Mouse (Mus musculus) hindbrain, postnatal 0 days (tissue): ENCODE results near the gene Alox12b. TPM values are rescaled to one million over a fixed set of nuclear protein-coding genes. Genes with fewer than 3 reads are reported as not detected.

Source experiments
- ATAC-seq: fragments of 200-750 bp; cut with Nextera tagmentation; 2 replicates; pipeline ENCODE4 v1.8.0; 2017; ENCODE audit warnings: mild to moderate bottlenecking, moderate TSS enrichment, moderate library complexity
- DNase-seq: peaks from one replicate; pipeline ENCODE4 v3.0.0-alpha.2; 2015; ENCODE audit warnings: low spot score
- H3K27ac ChIP-seq: fragments of 300-500 bp; sonication (generic); 2 replicates; pipeline ENCODE4 v1.5.1; 2014; ENCODE audit warnings: mild to moderate bottlenecking
- H3K27me3 ChIP-seq: fragments of 300-500 bp; sonication (generic); 2 replicates; pipeline ENCODE4 v1.6.1; 2014; ENCODE audit warnings: low read length, mixed read lengths; ENCODE audit not compliant: insufficient read depth
- H3K36me3 ChIP-seq: fragments of 300-500 bp; sonication (generic); 2 replicates; pipeline ENCODE4 v1.6.1; 2014; ENCODE audit warnings: low read length, mixed read lengths; ENCODE audit not compliant: insufficient read depth
- H3K4me1 ChIP-seq: fragments of 300-500 bp; sonication (generic); 2 replicates; pipeline ENCODE4 v1.6.1; 2014; ENCODE audit warnings: antibody characterized with exemption, low read length, mixed read lengths; ENCODE audit not compliant: insufficient read depth
- H3K4me2 ChIP-seq: fragments of 300-500 bp; sonication (generic); 2 replicates; pipeline ENCODE4 v1.6.1; 2014; ENCODE audit warnings: low read depth, mild to moderate bottlenecking, low read length, moderate library complexity, mixed read lengths
- H3K4me3 ChIP-seq: fragments of 300-500 bp; sonication (generic); 2 replicates; pipeline ENCODE4 v1.5.1; 2014; ENCODE audit warnings: low read length
- H3K9ac ChIP-seq: fragments of 300-500 bp; sonication (generic); replicated peaks from 2 replicates; pipeline ENCODE4 v1.6.1; 2014; ENCODE audit warnings: mild to moderate bottlenecking, low read length, moderate library complexity, mixed read lengths
- H3K9me3 ChIP-seq: fragments of 300-500 bp; sonication (generic); 2 replicates; pipeline ENCODE4 v1.6.1; 2016; ENCODE audit warnings: low read length, mixed read lengths
- CTCF ChIP-seq: IDR thresholded peaks from 2 replicates; pipeline ENCODE4 v1.5.1; 2016; ENCODE audit warnings: antibody characterized with exemption, control low read depth, low read depth
- WGBS: fragments of 180-500 bp; shearing (Covaris S2); extraction: QIAGEN DNeasy Blood & Tissue Kit; methylation state at CpG from one replicate; pipeline ENCODE4 v1.1.7; 2014; 5-methylcytosine and 5-hydroxymethylcytosine counted together
- polyA plus RNA-seq: library from polyadenylated mRNA; unstranded; fragments of >200 nt; fragmentation: Nextera tagmentation; extraction: Ambion mirVana; gene quantifications from 2 replicates; pipeline ENCODE4 v1.2.1, GENCODE M21; 2015
- total RNA-seq: library from RNA; depleted of rRNA; stranded (reverse); fragments of >200 nt; gene quantifications from 2 replicates; pipeline ENCODE4 v1.2.3, GENCODE M21; 2014; rRNA removed

Alox12b gene
- 1.7 and 2.0 TPM in 2 replicates for total RNA-seq
- polyA plus RNA-seq, result 1.1 and 1.2 TPM in 2 replicates

GRCm38 (mm10) chr11:69156800-69157199 is at the start of gene Alox12b:
Gene Alox12b, plus strand, starts transcription at chr11:69156989.
- Histone ChIP-seq H3K27ac (no peak within 1 kb of the TSS), H3K9ac (peak within 1 kb of the TSS; percentile 9; the same call in 1 of the 2 replicates), H3K4me3 (peak within 1 kb of the TSS; percentile 25), H3K9me3 (no peaks in the 10 kb centered on the region), H3K4me1 (no peaks in the 10 kb centered on the region), H3K4me2 (peak within 1 kb of the TSS; percentile 51), H3K36me3 (no peaks in the 10 kb centered on the region), H3K27me3 (0 out of 2 replicates have a peak, but pooled peaks cover 2% of the 10 kb centered on the region)
- 5% methylated on average over 18 of the region's 18 CpGs for WGBS
- no peak for TF ChIP-seq CTCF
- DNase-seq (peak; percentile 51), ATAC-seq (peak; percentile 61; the same call in 1 of the 2 replicates)

DNA sequence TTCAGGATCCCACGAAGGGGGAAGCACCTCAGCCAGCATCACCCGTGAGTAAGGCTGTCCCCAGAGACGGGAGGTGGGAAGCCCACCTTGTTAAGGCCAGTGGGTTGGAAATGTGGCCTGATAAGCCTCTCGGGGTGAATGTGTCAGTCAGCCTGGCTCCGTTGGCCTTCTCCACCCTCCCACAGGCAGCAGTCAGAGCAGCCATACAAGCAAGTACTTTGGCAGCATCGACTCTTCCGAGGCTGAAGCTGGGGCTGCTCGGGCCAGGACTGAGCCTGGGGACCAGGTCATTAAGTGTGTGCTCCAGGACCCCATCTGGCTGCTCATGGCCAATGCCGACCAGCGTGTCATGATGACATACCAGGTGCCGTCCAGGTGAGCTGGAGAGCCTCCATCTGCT is 49.1 kb upstream of the Alox12b start:
- ATAC-seq (no peak), DNase-seq (no peak)
- Histone ChIP-seq H3K4me1 (no peaks in the 10 kb centered on the region), H3K9me3 (no peaks in the 10 kb centered on the region), H3K36me3 (peaks cover 68% of the 10 kb centered on the region), H3K27me3 (no peaks in the 10 kb centered on the region), H3K9ac (no peak overlapping the region), H3K4me3 (no peak overlapping the region), H3K4me2 (no peak overlapping the region), H3K27ac (no peak overlapping the region)
- WGBS, result 91% methylated on average over 11 of the region's 11 CpGs
- TF ChIP-seq CTCF, result no peak

DNA sequence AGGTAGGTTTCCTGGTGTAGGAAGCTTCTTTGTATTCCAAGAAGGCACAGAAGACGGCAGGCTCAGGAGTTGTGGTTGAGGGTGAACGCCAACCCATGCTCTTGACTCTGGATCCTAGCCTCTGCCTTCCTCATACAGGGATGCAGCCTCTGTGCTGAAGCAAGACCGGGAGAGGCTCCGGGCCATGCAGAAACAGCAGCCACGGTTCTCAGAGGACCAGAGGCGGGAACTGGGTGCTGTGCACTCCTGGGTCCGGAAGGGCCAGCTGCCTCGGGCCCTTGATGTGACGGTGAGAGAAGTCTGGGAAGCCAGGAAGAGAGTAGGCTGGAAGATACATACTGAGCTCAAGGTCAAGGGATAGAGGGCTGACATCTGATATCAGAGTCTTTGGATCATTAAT is 48.6 kb upstream of the Alox12b start:
- no peaks in the 10 kb centered on the region for H3K27me3 ChIP-seq
- peaks cover 62% of the 10 kb centered on the region for H3K36me3 ChIP-seq
- no peaks in the 10 kb centered on the region for H3K4me1 ChIP-seq
- H3K9me3 ChIP-seq, result no peaks in the 10 kb centered on the region
- H3K9ac ChIP-seq, result no peak overlapping the region
- no peak overlapping the region for H3K27ac ChIP-seq
- no peak overlapping the region for H3K4me3 ChIP-seq
- WGBS, result 90% methylated on average over 9 of the region's 9 CpGs
- ATAC-seq (no peak), DNase-seq (no peak)
- TF ChIP-seq CTCF, result no peak
- H3K4me2 ChIP-seq, result no peak overlapping the region

DNA sequence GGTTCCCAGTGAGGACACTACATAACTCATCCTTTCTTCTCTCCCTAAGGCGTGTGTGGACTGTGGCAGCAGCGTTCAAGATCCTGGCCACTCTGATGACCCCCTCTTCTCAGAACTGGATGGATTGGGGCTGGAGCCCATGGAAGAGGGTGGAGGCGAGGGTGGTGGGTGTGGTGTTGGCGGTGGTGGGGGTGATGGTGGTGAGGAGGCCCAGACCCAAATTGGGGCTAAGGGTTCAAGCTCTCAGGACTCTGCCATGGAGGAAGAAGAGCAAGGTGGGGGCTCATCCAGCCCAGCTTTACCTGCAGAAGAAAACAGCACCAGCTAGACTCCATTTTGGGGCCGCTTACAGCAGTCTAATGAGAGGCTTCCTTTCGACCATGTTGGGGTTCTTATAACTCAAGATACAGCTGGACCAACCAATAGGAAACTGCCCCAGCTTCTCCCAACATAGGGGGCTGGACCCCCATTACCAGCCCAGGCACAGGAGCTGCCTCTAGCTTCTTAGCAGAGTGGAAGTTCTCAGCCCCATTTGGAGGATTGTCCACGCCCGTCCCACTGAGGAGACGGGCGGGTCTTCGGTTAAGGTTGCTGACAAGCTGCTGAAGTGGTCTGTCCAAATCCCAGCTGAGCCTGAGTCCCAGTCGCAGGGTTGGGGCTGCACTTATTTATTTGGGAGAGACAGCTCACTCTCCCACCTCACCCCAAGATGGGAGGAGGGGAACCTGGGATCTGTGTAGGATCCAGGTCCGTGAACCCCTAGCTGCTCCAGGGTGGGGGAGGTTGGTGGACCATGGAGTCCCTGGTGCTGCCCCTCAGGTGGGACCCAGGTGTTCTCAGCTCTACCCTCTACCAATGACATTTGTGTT is 47.5 kb upstream of the Alox12b start:
- 86% methylated on average over 13 of the region's 13 CpGs for WGBS
- no peak overlapping the region for H3K4me3 ChIP-seq
- H3K9ac ChIP-seq, result no peak overlapping the region
- no peak for DNase-seq
- H3K9me3 ChIP-seq, result no peaks in the 10 kb centered on the region
- H3K4me2 ChIP-seq, result no peak overlapping the region
- H3K4me1 ChIP-seq, result no peaks in the 10 kb centered on the region
- no peak for ATAC-seq
- peaks cover 52% of the 10 kb centered on the region for H3K36me3 ChIP-seq
- no peaks in the 10 kb centered on the region for H3K27me3 ChIP-seq
- TF ChIP-seq CTCF, result no peak
- H3K27ac ChIP-seq, result no peak overlapping the region

- peaks cover 40% of the 10 kb centered on the region for H3K36me3 ChIP-seq
- DNase-seq (peak; percentile 92), ATAC-seq (peak; percentile 76; the same call in 1 of the 2 replicates)
- no peak for TF ChIP-seq CTCF
- H3K9ac ChIP-seq, result peak overlapping the region; percentile 31; the same call in 1 of the 2 replicates
- peak overlapping the region; percentile 48; the same call in 1 of the 2 replicates for H3K27ac ChIP-seq
- no peaks in the 10 kb centered on the region for H3K9me3 ChIP-seq
- WGBS, result 1% methylated on average over 30 of the region's 30 CpGs
- no peaks in the 10 kb centered on the region for H3K4me1 ChIP-seq
- peak overlapping the region; percentile 63 for H3K4me2 ChIP-seq
- H3K27me3 ChIP-seq, result no peaks in the 10 kb centered on the region
- H3K4me3 ChIP-seq, result peak overlapping the region; percentile 37
These were observed 46.3 kb upstream of the Alox12b start for GRCm38 (mm10) chr11:69110319-69111046.

GRCm38 (mm10) chr11:69111051-69111810 is 45.6 kb upstream of the Alox12b start:
- no peaks in the 10 kb centered on the region for H3K9me3 ChIP-seq
- H3K27me3 ChIP-seq, result no peaks in the 10 kb centered on the region
- peak overlapping the region; percentile 37 for H3K4me3 ChIP-seq
- 0 out of 2 replicates have a peak overlapping the region, but pooled peaks have one; percentile 48 for H3K27ac ChIP-seq
- H3K9ac ChIP-seq, result no peak overlapping the region; the same call in 1 of the 2 replicates
- peak overlapping the region; percentile 63 for H3K4me2 ChIP-seq
- peak; percentile 10; the same call in 1 of the 2 replicates for ATAC-seq
- H3K36me3 ChIP-seq, result peaks cover 33% of the 10 kb centered on the region
- no peak for DNase-seq
- no peaks in the 10 kb centered on the region for H3K4me1 ChIP-seq
- TF ChIP-seq CTCF, result no peak
- 5% methylated on average over 21 of the region's 21 CpGs for WGBS
